Mouse (Mus musculus) erythroblast, embryonic 14.5 days (primary cell): ENCODE results near the gene Htr3b.

ENCODE experiments used
- GATA1 ChIP-seq: IDR thresholded peaks from 2 replicates; pipeline ENCODE4 v1.6.1; 2012; ENCODE audit warnings: low read length, inconsistent platforms, mixed read lengths
- TAL1 ChIP-seq: IDR thresholded peaks from 3 replicates; pipeline ENCODE4 v1.6.1; 2012; ENCODE audit warnings: low read length, inconsistent platforms, mixed read lengths

- TF ChIP-seq TAL1 (no peak), GATA1 (no peak)
Observed at GRCm38 (mm10) chr9:48991671-48992070, 26.9 kb upstream of the Htr3b start.
